Mouse (Mus musculus) urinary bladder, adult 2 months (tissue): ENCODE results near the gene Galntl5. TPM values are rescaled to one million over a fixed set of nuclear protein-coding genes. Genes with fewer than 3 reads are reported as not detected.
"Not testable (repeated sequence)": the region's sequence is repeated elsewhere in the genome, so short reads cannot be mapped to it uniquely, and the experiment has no call there.

Experiments used
- DNase-seq: peaks from one replicate; pipeline ENCODE4 v3.0.0; 2022; ENCODE audit warnings: low spot score
- polyA plus RNA-seq: library from polyadenylated mRNA; depleted of rRNA; stranded (reverse); fragments of >200 nt; gene quantifications from 2 replicates; pipeline ENCODE4 v1.2.3, GENCODE M21; 2012; rRNA removed

Gene Galntl5
- polyA plus RNA-seq, result not detected in 2 replicates

- DNase-seq, result no peak
These were observed at the start of gene Galntl5 for GRCm38 (mm10) chr5:25181004-25181531. Gene Galntl5 (plus strand): TSS chr5:25181460.

- DNase-seq, result no peak
These were observed 34.6 kb upstream of the Galntl5 start for GRCm38 (mm10) chr5:25146705-25147104.

GRCm38 (mm10) chr5:25149331-25149965 lies 31.8 kb upstream of the Galntl5 start:
- no peak for DNase-seq

DNA sequence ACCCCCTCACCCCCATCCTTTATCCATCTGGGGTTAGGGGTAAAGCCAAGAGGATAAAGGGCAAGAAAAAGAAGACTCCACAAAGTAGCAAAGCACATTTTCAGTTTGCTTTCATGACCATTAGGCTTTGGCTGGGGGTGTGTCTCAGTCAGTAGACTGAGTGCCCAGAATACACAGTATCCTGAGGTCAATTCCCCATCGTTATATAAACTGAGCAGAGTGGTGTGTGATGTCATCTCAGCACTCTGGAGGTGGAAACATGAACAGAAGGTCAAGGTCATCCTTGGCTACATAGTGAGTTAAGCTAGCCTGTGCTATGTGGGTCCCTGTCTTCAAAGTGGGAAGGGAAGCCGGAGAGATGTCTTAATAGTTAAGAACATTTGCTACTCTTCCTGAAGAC lies 27.8 kb upstream of the Galntl5 start:
- no peak for DNase-seq

GRCm38 (mm10) chr5:25153996-25154395 lies 27.3 kb upstream of the Galntl5 start:
- no peak for DNase-seq

- DNase-seq, result no peak
These were observed 26.4 kb upstream of the Galntl5 start for GRCm38 (mm10) chr5:25154823-25155222.

DNA sequence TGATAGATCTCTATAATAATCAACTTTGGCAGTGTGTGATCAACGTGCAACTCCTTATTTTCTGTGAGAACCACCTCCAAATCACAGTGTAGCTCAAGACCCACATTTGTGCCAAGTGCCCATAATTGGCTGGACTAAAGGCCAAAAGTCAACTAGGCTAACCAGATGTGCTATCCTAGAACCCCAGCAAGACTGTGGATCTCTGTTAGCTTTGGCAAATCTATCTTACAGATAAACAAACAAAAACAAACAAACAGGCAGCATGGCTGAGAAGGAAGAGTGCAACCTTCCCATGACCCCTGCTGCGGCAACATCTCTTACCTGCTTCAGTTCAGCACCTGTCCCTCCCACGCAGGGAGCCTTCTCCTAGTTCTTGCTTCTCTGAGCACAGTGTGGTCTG lies 25.9 kb upstream of the Galntl5 start:
- DNase-seq, result no peak

- DNase-seq, result no peak
These were observed 24.1 kb upstream of the Galntl5 start for GRCm38 (mm10) chr5:25157136-25157535.

- DNase-seq, result no peak
These were observed 20.7 kb upstream of the Galntl5 start for GRCm38 (mm10) chr5:25160515-25160914.

DNA sequence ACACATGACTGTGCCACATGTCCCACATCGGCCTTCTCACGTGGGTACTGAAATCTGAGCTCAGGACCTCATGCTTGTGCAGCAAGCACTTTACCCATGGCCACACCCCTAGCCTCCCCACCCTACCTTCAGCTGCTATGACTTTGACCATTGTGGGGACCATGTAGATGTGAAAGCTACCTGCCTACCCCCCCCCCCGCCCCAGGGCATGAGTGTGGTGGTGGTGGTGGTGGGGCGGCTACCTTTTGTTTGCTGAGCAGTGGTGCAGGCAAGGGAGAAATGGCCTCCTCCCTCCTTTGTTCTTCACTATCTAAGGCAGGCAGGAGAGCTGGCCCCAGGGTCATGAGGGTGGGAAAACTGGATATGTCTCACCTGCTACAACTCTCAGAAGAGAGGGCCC lies 18.3 kb upstream of the Galntl5 start:
- DNase-seq, result no peak

DNA sequence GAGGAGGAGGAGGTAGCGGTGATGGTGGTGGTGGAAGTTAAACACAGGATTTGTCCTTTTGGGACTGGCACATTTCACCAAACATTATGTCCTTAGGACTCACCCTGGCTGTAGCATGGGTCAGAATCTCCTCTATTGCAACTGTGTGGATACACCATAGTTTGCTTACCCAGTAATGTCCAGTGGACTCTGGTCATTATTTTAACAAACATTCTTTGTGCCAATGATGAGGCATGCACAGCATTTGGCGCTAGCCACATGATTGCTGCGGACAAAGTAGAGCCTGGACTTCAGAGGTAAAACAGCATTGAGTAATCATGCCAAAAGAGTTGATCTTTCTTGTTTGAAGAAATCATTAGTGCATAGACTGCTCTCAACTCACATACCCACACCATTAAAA lies 17.3 kb upstream of the Galntl5 start:
- no peak for DNase-seq

GRCm38 (mm10) chr5:25164341-25164740 lies 16.9 kb upstream of the Galntl5 start:
- DNase-seq, result no peak

- no peak for DNase-seq
These were observed 16.0 kb upstream of the Galntl5 start for GRCm38 (mm10) chr5:25165102-25165788.

DNA sequence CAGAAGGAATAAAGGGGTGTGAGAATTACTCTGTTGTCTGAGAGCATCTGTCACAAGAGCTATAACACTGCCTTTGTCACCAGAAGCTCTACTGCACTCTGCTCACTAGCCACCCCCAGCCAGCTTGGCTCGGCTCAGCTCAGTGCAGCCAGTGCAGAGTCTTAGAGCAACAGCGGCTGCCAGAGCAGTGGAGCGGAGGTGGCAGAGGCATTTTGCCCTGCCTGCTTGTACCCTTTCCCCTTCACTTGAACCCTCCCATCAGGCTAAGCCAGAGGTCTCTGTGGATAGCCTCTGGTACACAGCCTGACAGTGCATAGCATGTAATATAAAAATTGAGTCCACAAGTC lies 15.5 kb upstream of the Galntl5 start:
- DNase-seq, result no peak

DNA sequence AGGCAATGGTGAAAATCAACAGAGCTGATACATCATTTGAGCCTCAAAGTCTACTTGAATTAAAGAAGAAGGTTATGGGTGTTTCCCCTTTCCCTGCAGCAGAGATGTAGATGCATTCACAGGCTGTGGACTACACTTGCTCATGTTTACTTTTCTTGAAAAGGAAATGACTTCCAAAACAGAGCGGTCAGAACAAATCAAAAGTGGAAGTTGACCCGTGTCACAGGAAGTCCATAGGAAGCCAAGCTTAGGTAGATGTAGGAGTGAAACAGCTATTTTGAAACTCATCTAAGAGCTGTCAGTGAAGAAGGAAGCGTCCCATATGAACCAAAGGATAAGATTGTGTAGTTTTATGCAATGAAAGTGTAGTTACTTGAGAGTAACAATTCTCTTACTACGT lies 14.6 kb upstream of the Galntl5 start:
- no peak for DNase-seq

DNA sequence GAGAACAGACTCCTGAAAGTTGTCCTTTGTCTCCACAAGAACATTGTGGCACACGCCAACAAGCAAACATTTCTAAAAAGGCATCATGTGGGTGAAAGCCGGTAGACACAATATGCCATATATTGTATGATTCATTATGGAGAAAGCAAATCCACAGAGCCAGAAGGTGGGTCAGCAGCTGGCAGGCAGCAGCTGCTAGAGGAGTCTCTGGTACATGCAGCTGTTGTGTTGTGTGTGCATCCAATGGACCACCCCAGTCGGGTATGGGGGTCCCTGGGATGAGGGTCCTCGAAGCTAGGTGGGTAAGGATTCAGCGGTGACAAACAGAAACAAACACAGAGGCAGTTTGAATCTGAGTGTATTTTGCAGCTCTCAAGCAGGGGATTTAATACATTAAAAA lies 3.3 kb upstream of the Galntl5 start:
- DNase-seq, result not testable (repeated sequence)

DNA sequence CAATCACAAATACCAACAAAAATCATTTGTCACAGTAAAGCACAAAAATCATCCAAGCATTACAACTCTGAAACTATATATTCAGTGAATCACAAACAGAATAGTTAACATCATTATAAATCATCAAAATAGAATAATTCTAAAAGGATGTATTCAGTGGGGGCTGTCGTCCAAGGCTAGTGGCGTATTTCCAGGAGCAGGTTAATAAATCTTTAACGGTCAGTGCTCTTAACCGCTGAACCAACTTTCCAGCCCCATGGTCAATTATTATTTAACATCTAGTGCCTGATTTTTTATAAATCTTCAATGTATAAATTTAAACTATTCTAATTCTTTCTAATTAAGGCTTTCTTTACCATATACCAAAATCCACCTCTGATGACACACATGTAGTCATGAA lies 2.7 kb upstream of the Galntl5 start:
- not testable (repeated sequence) for DNase-seq

GRCm38 (mm10) chr5:25179284-25179683 lies 2.0 kb upstream of the Galntl5 start:
- no peak for DNase-seq

DNA sequence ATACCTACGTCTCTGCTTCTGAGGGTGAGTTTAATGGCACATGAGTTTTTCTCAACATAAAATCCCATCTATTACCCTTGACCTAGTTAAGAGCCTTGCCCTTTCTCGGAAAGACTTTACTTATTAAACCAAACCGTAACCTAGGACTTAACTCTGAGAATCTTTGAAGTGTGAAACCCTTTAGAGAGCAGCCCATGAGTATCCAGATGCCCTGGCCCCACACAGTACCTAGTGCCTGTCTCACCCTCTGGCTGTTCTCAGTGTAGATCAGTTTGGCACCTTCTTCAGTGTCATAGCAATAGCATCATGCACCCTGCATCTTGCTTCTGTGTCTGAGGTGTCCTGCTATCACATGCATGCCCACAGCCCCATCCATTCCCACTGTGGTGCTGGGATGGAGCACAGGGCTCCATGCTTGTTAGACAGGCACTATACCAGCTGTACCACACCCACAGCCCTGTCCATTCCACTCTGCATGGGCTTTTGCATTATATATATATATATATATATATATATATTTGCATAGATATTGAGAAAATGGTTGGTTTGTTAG lies 1.2 kb upstream of the Galntl5 start:
- DNase-seq, result no peak

DNA sequence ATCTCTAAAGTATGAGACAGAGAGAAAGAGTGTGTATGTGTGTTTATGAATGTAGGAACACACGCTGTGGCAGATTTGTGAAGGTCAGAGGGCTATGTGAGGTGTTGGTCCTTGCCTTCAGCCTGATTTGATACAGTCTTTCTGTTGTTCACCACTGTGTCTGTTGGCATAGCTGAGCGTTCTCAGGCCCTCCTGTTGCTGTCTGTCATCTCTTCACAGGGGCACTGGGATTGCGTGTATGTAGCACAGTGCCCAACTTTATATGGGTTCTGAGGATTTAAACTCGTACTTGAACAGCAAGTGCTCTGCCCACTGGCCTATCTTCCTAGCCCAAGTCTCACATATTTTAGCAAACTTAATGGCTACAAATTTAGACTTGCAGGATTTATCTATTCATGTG lies 2.3 kb downstream of the Galntl5 start:
- DNase-seq, result no peak

DNA sequence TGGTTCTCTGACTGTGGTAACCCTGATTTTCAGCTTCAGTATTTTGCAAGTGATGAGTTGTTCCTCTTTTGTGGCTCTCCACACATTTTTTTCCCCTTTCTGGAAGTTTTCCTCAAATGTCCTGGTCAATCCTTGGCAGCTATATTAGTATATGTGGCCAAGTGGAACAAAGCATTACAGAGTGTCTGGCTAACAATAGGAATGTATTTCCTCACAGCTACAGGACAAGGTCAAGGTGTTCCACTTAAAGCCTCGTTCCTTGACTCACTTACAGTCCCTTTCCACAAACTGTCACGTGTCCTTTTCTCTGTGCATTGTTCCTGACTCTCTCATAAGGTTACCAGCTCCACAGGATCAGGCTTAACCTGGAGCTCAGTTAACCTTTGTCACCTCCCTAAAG lies 3.3 kb downstream of the Galntl5 start:
- DNase-seq, result no peak

DNA sequence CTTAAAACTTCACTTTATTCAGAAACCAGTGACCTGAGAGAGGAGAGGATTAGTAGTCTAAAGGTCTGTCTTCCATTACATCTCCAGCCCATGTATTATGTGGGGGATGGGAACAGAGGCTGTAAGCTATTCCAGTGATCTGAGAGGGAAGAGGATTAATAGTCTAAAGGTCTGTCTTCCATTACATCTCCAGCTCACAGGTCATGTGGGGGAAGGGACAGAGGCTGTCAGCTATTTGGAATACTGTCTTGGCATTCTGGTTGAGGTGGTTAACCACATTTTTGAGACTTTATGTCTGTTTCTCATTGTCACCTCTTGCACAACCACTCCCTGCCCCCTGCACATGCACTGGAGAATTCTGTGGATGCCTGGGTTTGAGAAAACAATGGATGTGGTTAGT lies 6.5 kb downstream of the Galntl5 start:
- DNase-seq, result no peak

DNA sequence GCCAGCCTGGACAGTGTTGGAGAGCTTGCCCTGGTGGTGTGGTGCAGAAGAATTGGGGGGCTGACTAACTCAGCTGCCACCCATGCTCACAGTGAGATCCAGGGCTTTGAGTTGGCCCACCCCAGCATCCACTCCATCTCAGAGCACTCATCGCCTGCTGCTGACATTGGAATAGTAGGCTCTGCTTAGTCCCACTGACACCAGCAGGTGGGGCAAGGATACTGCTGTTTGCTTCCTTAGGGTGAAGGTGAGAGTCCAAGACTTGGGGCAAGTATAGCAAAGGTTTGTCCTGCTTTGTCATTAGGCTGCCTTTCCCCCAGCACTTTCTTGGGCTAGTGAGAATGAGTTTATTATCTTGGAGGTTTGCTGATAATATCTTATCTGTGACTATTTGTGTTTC lies 7.5 kb downstream of the Galntl5 start:
- DNase-seq, result no peak
